Mouse (Mus musculus) monocyte, adult 2 months (primary cell): ENCODE data around the gene Cyb5d1.

Experiments
- DNase-seq, 2 experiments: peaks; one replicate each; pipeline ENCODE4 v3.0.0; 2022; ENCODE audit warnings: low spot score in 2 of 2, low read depth in 1 of 2

Gene Cyb5d1

GRCm38 (mm10) chr11:69364910-69365309, 30.5 kb downstream of the Cyb5d1 start:
- peak in 1 of 2 experiments; percentile 23 for DNase-seq

- DNase-seq, result no peak
Observed at GRCm38 (mm10) chr11:69364376-69364775, 31.1 kb downstream of the Cyb5d1 start.

- DNase-seq, result no peak
Observed at GRCm38 (mm10) chr11:69362479-69362878, 33.0 kb downstream of the Cyb5d1 start.

- DNase-seq, result no peak
Observed at GRCm38 (mm10) chr11:69362021-69362420, 33.4 kb downstream of the Cyb5d1 start.

GRCm38 (mm10) chr11:69357690-69358089, 37.7 kb downstream of the Cyb5d1 start:
- no peak for DNase-seq

- DNase-seq, result no peak
Observed at GRCm38 (mm10) chr11:69356544-69356943, 38.9 kb downstream of the Cyb5d1 start.

GRCm38 (mm10) chr11:69346441-69346840, 49.0 kb downstream of the Cyb5d1 start:
- no peak for DNase-seq
